Mouse (Mus musculus) ES-CJ7 (cell line): Measurements from ENCODE around the gene Uhrf1.
"Not testable (repeated sequence)": the region's sequence is repeated elsewhere in the genome, so short reads cannot be mapped to it uniquely, and the experiment has no call there.

ENCODE experiments used
- DNase-seq: peaks from one replicate; pipeline ENCODE4 v3.0.0; 2011; ENCODE audit warnings: low read depth, low spot score

Gene Uhrf1

DNA sequence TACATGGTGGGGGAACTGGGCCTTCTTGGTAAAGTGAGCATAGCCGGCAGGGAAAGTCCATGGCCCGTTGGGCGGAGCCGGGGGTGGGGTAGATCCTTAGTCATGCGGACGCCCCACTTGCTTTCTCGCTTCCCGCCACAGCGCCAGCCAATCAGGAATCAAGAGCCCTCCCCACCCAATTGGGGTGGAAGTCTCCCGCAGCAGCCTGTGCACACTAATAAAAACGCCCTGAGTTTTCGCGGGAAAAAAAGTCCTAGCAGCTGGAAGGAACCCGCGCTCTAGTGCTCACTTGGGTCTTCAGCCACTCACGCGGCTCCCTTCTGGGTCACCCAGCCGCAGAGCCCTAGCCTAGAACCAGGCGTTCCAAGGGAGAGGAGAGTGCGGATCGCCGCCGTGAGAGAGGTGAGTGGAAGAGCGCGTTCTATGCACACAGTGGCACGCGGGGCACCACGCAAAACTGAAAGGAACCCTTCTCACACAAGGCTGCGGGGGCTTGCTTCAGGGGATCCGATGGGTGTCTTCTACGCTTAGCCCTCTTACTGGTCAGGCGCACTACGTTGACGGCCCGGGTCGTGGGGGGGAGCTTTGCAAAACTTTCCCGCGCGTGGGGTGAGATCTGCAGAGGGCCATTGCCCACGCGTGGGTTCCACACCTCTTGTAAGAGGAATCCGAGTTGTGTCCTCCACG lies at the start of gene Uhrf1:
Gene Uhrf1 (plus strand): TSS at position 162 of the 687 bp plus-strand sequence.
- DNase-seq, result peak; percentile 96

DNA sequence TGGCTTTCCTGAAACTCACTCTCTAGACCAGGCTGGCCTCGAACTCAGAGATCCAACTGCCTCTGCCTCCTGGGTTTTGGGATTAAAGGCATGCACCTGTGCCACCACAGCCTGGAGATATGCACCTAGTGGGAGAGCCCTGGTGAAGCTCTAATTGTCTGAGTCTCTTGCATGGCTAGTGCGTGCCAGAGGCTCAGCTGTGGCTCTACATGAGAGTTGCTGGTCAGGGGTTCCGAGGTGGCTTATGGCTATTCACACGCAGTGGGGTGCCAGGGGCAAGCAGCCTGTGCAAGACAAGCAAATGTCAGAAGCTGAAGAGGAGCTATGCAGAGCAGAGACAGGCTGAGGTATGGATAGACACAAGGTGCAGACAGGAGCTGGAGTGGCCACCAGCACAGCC lies 48.4 kb upstream of the Uhrf1 start:
- DNase-seq, result no peak

DNA sequence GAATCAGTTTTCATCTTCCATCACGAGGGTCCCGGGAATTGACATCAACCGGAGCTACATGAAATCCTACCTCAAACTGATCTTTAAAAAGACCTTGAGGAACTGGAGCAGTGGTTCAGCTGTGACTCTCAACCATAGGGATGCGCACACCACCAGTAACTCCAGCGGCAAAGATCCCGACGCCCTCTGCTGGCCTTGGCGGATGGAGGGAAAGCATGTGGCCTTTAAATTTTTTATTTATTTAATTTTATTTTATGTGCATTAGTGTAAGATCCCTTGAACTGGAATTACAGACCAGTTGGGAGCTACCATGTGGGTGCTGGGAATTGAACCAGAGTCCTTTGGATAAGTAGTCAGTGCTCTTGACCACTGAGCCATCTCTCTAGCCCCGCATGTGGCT lies 47.7 kb upstream of the Uhrf1 start:
- no peak for DNase-seq

DNA sequence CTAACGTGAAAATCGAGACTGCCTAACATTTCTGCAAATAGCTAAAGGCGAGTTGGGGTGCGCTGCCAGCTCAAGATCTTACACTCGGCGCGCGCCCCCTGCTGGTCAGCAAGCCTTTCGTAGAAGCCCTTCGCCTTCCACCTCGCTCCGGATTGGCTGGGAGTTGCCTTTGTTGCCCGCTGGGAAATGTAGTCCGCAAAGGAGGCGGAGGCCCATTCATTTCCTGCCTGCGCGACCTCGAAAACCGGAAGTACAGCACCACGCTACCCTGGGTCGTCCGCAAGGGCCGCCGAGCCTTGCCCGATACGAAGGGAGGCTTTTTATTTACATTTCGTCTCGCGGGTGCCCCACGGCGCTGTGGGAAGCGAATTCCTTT lies 47.3 kb upstream of the Uhrf1 start:
- DNase-seq, result peak; percentile 99

DNA sequence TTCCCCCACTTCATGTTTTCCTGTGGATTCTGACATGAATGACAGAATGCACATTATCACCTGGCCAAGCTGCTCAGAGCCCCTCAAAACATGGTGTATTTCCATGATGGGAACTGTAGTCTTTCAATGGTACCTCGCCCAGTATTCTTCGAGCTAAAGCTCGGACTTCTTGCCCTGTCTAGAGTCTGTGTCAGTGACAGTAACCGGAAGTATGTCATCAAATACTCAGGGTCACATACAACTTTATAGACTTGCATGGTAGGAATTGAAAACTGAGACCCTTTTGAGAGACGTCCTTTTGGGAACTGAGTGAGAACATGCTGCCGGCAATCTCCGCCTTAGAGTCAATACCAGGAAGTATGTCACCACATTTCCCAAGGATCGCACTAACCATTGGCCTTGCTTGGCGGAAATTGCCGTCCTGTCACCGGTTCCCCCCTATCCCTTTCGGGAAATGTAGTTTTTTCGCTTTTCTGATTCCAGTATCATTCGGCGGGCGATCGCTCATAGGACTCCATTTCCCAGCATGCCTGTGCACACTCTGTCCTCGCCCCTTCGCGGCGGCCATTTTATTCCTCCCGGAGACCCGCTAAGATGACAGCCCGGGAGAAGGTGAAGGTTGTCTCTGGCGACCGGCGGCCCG lies 46.8 kb upstream of the Uhrf1 start, which contains the start of gene Fem1a:
Gene Fem1a (plus strand): TSS at position 572 of the 643 bp plus-strand sequence.
- DNase-seq, result peak; percentile 99

DNA sequence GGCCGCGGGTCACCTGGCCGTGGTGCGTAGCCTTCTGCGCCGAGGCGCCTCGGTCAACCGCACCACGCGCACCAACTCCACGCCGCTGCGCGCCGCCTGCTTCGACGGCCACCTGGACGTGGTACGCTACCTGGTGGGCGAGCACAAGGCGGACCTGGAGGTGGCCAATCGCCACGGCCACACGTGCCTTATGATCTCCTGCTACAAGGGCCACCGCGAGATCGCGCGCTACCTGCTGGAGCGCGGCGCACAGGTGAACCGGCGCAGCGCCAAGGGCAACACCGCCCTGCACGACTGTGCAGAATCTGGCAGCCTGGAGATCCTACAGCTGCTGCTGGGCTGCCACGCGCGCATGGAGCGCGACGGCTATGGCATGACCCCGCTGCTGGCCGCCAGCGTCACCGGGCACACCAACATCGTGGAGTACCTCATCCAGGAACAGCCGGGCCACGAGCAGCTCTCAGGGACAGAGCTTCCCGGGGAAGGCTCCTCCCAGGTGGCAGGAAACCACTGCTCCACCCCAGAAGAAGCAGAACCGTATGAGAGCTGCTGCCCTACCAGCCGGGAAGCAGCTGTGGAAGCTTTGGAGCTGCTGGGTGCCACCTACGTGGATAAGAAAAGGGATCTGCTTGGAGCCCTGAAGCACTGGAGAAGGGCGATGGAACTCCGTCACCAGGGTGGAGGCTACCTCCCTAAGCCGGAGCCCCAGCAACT lies 45.8 kb upstream of the Uhrf1 start:
- no peak for DNase-seq

DNA sequence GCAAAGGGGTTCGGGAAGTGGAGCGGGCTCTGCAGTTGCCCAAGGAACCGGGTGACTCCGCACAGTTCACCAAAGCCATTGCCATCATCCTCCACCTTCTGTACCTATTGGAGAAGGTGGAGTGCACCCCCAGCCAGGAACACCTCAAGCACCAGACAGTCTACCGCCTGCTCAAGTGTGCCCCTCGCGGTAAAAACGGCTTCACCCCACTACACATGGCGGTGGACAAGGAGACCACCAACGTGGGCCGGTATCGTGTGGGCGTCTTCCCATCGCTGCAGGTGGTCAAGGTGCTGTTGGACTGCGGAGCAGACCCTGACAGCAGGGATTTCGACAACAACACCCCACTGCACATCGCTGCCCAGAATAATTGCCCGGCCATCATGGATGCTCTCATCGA lies 44.9 kb upstream of the Uhrf1 start:
- not testable (repeated sequence) for DNase-seq

DNA sequence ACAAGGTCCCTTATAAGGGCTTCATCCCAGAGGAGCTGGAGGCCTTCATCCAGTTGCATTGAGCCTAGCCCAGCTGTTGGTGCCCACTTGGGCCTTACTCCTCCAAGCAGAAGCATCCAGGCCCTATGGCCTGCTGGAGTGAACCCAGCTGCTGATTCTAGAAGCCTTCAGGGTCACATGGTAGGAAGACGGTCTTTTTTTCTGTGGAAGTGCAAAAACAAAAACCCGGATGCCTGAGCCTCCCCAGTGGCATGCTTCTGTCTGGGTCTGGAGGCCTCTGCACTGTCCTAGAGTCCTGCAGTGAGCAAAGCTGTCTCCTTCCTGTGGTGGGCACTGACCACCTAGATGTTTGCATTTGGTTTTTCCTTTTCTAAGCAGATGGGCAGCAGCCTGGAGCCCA lies 44.3 kb upstream of the Uhrf1 start:
- DNase-seq, result not testable (repeated sequence)

DNA sequence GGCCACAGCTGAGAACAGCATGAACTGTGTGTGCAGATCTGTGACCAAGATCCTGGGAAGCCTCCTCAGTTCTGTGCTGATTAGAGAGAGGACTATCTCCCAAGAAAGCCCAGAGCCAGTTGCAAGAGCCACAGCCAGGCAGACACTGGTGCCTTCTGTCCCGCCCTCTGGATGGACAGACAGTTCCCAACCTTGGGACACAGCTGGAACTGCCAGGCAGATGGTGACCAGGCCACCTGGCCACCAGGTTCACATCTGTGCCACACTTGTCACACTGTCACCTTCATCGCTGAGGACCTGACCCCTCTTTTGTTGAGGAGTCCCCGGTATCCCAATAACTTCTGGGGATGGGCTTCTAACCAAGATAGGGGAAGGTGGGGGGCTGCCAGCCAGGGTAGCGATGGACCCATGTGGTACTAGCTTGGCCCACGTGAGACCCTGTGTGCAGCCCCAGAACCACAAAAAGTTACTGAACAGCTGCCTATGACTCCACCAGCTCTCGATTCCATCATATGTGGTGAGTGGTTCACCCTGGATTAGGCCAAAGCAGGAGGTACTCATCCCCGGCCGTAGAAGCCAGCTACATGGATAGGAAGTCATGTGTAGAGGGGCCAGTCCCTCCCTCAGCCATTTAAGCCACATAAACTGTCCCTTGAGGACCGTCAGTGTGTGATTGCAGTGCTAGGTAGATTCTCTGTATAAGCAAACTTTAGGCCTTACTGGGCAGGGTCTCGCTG lies 43.7 kb upstream of the Uhrf1 start:
- no peak for DNase-seq

DNA sequence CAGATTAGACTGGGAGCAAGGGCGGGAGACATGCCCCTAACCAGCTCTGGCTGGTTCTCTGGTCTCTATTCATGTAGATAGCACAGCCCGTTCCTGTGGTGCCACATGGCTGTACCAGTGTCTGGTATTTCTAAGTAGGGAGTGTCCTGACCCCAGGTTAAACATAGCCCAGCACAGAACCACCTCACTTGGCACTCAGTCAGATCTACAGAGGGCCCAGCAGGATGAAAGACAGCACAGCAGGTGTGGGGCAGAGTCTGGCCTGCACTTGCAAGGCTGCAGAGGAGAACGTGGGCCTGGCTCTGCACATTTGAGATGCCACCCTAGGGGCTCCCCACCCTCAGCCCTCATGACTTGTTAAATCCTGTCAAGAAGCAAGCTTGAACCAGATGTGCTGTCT lies 42.0 kb upstream of the Uhrf1 start:
- DNase-seq, result peak; percentile 47

DNA sequence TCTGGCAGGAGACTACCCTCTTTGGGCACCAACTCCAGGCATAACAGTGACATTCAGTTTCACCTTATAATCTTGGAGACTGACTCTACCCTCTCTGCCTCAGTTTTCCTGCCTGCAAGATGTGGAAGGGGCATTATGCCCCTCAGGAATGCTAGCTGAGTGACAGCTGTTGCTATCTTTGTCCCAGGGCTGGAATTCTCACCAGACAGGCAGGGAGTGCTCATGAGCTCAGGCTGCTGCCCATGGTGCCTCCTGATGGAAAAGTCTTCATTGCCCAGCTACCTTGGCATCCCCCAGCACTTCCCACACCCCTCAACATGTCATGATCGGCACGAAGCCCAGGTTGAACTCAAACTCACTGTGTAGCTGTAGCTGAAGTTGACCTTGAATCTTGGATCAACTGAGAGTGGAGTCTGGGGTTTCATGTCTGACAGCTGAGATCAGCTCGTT lies 40.5 kb upstream of the Uhrf1 start:
- DNase-seq, result no peak

DNA sequence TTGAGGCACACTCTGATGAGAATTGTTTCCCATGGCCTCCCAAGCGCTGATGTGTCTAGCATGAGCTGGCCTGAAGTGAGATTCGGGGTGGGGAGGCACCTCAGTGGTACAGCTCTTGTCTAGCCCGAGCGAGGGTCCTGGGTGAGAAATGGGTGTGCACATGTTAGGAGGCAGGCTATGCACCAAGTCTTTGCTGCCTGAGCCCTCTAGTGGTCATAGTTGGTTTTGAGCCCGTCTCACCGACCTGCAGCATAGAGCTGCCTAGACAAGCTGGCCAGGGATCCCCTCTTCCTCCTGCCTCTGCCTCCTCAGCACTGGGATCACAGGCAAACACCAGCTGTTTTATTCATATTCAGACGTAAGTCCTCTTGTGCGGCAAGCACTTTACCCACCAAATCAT lies 39.1 kb upstream of the Uhrf1 start:
- DNase-seq, result peak; percentile 94

DNA sequence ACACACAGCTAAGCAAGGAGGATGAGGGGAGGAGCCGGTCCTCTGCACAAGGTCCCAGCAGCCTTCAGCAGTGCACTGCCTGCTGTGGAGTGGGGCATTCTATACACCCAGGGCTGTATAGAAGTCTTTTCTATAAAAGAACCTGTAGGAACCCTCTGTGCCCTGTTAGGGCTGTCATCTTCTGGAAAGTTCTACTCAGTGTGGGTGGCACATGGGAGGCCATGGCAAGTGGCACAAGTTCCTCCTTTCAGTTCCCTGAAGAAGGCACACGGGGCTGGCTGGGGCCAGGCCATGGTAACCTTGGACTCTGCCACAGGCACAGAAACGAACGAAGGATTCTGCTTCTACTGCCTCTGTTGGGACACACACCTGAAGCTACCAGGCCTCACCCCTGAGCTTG lies 38.1 kb upstream of the Uhrf1 start:
- DNase-seq, result no peak

DNA sequence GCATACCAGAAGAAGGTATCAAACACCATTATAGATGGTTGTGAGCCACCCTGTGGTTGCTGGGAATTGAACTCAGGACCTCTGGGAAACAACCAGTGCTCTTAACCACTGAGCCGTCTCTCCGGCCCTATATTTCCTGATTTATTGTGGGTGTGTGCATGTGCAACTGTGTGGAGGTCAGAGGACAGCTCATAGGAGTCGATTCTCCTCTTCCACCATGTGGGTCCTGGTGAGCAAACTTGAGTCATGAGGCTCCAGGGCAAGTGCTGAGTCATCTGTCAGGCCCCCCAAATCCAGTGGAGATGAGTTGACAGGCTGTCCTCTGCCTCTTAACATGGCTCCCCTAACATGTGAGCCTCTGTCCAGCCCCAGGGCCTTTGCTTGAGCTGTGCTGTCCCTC lies 37.3 kb upstream of the Uhrf1 start:
- no peak for DNase-seq

DNA sequence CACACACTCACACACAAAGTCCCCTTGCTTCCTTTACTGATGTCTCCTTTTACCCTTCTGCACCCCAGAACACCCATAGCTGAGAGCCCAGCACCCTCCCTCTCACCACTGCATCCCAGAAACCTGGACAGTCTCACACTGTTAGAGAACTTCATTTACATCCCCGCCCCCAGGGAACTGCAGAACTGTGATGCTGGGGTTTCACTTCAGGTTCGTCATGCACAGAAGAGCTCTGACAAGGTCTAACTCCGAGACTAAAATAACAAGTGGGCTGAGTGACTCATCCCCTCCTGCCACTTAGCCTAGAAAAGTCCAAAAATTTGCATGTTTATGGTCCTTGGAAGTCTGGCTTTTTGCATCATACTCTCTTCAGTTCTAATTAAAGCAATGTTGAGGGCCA lies 36.9 kb upstream of the Uhrf1 start:
- DNase-seq, result no peak

DNA sequence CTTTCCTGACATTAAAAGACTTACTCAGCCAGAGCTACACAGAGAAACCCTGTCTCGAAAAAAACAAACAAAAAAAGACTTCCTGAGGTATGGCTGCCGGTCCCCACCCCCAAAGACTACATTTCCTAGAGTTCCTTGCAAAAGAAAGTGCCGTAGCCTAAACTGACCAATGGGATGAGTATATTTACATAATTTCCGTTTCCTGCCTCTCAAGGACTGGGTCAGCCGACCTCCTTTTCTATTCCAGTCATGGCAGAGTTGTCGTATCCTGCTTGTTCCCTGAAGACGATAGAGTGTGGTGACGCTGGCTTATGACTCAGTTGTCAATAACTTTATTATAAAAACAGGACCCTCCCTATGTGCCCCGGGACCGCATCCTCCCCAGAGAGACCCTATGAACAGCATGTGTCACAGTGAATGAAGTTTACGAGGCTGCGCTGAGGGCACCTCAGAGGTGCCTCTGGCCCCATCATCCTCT lies 33.9 kb upstream of the Uhrf1 start:
- peak; percentile 82 for DNase-seq

DNA sequence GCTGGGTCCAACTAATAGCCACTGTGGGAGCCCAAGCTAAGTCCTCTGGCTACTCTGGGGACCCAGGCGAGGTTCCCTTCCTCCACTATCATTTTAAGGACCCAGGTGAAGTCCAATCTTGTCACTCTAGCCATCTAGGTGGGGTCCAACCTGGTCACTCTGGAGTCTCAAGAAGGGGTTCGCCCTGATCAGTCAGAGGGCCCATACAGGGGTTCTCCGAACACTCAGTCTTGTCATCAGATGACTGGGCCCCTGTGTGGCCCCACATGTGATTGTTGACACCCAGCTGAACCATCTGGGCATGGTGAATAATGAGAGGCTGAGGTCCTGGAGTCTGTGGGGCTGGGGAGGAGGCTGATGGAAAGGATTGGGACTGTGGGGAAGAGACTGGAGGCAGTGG lies 33.4 kb upstream of the Uhrf1 start:
- no peak for DNase-seq

DNA sequence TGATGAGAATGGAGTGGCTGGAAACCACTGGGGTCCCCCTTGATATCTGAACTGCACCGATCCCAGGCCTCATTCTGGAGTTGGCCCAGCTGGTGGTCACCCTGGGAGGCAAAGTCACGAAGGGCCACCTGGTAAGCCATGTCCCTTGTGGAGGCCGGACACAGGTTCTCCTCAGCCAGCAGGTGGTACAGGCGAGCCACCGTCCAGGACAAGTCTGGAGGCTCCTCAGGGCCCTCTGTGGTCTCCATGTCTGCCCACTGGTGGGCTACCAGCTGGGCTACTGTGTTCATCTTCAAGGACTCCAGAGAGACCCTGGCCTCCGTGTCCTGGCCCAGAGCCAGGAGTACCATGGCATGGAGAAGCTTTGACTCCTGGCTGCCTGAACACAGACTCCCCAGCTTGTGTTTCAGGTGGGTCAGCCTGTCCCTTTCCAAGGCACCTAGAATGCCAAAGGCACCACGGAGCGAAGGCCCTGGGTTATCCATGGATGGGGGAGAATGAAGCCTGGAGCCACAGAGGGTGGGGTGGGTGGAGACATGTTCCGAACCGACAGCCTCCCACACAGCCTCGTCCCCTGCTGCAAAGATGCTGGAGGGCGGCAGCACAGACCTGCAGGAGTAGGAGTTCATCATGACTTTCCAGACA lies 31.4 kb upstream of the Uhrf1 start:
- no peak for DNase-seq

DNA sequence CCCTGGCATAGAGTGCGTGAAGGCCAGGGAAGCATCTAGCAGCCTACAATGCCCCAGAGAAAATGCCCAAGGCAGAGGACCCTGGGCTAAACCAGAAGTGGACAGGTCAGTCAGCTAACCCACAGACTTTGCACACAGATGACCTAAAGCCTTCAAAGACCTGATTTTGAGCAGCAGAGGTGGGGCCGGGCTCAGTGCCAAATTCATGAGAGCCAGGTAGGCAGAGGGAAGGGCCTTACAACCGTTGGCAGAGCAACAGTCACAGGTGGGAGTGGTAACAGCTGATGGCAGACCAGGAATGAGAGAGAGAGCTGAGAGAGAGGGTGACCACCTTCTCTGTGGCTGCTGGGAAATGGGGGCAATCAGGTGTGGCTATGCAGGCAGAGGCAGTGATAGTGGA lies 30.5 kb upstream of the Uhrf1 start:
- no peak for DNase-seq

DNA sequence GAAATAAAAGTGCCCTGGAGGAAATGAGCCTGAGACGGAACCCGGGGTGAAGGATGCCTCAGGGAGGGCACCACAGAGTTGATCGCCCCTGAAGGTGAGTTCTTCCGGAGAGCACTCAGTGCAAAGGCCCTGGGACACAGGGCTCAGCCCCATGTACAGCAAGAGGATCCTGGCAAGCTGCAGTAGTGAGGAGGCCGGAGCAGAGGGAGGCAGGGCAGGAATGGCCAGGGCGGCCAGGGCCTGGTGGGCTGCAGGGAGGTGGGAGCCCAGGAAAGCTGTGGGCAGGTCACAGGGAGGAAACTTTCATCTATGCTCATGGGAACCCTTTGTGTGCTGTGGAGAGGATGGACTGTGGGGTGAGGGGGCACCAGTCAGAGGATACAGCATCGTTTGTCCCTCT lies 29.6 kb upstream of the Uhrf1 start:
- no peak for DNase-seq

DNA sequence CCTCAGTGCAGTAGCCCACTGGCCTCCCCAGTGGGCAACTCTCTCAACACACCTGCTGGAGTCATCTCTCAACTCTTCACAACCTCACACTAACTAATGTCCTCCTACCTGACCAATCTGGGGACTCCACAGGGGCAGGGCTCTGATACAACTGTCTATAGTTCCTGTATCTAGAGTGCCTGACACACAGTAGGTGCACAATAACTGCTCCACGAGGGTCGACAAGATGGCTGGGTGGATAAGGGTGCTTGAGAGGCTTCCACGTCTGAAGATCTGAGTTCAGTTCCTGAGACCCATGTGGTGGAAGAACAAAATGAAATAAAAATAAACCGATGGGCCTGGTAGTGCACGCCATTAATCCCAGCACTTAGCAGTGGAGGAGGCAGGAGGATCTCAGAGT lies 29.1 kb upstream of the Uhrf1 start:
- no peak for DNase-seq
